Mouse (Mus musculus) R1 (cell line): Measurements from ENCODE around the gene Fut1.

Source experiments
- DNase-seq: peaks from one replicate; pipeline ENCODE4 v3.0.0-alpha.2; 2018; ENCODE audit warnings: low read depth, low spot score

Gene Fut1

DNA sequence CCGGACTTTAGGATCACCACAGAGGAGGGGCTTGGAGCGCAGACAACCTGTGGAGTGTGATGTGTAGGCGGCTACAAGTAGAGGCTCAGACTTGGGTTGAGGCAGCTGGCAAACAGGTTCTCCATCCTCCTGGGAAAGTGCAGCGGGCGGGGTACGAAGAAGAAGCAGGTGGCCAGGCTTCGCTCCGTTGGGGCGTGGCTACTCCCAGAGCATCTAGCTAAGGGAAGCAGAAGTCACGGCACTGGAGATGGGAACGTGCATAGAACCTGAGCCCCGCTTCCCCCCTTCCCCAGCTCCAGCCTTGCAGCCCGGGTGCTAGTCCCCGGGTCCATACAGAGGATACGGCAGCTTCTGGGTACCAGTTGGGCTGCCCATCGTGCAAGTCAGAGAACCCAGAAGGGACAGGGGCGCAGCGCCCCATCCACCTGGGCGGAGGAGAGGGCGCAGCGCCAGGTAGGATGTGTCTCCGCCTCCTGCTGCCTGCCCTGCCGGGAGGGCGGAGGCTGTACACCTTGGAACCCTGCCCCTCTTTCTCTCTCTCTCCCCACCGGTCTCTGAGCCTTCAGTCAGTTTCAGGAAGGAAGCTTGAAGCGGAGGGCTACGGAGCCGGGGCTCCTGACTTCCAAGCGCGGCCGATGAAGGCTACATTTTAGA lies at the start of gene Fut1:
TSS of gene Fut1 (plus strand) at position 248 of the 654 bp plus-strand sequence.
- DNase-seq: no peak

DNA sequence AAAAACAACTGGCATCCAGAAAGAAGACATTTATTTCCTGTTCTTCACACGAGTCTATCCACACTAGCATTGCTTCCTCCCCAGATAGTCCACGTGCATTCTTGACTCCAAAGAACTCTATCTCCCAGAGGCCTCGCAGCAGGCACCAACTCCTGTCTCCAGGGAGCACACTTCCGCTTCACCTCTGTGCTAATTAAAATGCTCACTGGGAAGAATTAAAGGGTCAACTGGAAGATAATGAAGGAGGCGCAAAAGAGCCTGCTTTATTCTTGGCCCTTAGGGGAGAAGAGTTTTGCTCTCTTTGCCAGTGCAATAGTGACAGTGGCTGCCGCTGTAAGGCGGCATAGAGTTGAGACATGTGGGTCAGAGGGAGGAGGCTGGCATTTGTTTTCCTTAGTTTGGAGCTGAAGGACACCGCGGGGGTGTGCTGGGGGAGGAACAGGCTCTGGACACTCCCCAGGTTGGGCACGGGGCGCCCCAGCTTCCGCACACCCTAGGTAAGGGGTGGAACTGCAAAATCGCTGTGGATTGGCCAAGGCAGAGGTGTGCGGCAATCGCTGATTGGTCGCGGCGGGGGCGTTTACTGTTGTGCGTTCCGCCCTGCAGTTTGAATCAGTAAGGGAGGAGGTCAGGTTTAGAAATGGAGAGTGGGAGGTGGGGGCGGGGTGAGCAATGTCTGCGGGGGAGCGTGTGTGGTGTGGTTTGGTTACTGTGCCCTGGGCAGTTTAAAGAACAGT lies 49.1 kb upstream of the Fut1 start:
- DNase-seq: peak; percentile 99

DNA sequence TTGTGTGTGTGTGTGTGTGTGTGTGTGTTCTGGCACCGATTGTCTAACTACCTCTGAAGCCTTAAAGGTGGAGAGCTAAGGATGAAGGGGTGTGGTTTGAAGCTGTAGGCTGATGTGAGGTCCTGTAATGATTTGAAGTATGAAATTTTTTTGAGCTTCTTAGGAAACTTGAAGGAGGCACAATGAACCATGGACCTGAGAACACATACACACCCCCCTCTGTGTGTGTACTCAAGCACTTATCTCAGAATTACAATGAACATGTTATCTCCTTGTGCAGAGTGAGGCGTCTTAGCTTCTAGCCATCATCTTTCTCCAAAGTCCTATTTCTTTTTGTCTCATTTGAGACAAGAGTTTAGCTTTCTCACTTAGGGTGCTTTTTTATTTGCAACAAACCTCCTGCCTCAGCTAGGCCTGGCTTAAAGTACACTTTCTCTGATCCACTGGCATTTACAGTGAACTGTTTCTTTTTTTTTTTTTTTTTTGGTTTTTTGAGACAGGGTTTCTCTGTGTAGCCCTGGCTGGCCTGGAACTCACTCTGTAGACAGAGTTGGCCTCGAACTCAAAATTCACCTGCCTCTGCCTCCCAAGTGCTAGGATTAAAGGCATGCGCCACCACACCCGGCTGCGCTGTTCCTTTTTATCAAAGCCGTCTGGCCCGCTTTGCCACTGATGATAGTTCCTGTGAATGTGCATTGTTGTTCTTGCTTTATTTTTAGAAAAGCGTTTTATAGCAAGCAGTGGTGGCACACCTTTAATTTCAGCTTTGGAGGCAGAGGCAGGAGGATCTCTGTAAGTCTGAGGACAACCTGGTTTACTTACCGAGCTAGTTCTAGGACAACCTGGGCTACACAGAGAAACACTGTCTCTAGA lies 48.3 kb upstream of the Fut1 start:
- peak; percentile 71 for DNase-seq

DNA sequence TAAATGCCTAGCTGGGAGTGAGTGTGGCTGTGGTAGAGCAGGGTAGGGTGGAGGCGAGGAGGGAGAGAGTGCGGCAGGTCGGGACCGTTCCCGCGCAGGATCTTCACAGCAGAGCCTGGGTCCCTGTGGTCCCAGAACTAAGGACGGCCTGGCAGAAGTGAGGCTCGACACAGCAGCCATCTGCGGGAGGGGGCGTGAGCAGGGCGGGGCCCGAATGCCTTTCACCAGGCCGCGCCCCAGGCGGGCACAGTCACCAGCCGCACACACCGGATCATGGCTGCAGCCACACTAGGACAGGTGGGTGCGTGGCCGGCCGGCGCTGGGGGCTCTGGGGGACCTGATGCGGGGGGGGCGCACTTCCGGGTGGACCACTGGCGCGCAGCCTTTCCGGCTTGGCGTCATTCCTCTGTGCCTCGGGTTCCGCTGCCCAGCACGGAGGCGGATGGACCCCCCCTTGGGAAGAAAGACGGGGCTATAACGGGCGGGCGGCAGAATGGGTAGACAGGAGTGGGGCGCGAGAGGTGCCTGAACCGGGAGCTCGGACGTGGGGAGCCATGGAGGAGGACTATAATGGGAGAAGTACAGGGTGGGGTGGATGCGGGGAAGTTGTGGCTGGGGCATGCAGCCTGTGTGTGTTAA lies 46.9 kb upstream of the Fut1 start, which contains the start of gene Bcat2:
TSS of gene Bcat2 (plus strand) at position 51 of the 639 bp plus-strand sequence.
- DNase-seq: peak; percentile 90

DNA sequence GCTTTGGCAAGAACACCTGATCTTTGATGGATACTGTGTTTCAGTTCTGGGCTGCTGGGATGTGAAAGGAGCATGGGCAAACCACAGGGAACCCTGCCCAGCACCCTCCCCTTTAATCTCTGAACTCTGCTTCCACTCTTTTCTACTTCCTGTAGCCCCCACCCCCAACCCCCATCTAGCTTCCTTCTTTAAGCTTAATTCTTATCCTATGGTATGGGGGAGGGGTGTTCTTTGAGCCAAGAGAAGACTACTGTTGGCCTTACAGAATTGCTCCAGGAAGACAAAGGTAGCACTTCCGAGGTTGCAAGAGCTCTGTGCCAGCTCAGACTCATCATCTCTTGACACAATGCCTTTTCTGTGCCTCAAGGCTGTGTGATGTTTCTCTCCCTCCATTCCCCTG lies 45.1 kb upstream of the Fut1 start:
- DNase-seq: peak; percentile 82

DNA sequence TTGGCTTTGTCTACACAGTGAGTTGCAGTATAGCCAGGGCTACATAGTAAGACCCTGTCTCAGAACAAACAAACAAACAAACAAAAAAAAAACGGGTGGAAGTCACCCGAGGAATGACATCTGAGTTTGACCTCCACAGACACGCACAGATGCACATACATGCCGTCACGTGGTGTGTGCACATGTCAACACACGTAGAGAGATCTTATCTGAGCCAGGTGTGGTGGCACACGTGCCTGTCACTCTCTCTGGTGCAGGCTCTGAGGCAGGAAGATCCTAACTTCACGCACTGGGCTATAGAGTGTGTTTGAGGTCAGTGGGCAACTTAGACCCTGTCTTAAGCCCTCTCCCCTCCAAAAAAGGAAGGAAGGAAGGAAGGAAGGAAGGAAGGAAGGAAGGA lies 43.1 kb upstream of the Fut1 start:
- DNase-seq: no peak

DNA sequence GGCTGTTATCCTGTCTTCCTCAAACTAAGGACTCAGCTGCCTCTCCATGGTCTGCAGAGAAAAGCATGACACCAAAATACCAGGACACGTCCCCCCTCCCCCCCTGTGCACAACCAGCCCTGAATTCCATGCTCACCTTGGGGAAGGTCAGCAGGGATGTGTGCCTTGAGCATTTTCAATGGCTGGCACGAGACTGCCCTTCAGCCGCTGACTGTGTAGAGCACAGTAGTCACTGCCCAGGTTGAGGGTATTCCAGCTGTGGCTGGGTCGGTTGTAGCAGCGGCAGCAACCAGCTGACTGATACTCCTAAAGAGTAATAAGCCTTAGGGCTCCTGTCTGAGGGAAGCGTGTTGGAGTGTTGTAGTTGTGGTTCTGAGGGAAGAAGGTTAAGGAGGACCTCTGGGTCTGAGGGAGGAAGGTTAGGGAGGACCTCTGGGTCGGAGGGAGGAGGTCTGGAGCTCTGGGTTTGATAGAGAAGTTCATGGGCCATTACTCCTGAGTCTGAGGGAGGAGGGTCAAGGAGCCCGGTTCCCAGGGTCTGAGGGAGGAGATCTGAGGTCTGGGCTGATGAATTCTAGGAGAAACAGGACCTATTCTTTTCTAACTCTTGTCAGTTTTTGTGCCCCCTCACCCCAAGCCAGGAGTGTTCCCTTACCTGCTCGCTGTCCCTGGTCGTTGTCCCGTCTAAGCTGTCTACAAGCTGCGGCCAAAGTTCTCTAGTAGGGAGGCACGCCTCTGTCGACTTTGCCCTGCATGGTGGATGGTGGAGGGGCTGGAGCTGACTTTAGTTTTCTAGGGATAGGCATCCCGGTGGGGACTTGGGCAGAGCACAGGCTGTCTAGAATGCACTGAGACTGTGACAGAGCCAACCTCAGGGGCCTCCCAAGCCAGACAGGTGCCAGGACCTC lies 42.4 kb upstream of the Fut1 start:
- DNase-seq: no peak

DNA sequence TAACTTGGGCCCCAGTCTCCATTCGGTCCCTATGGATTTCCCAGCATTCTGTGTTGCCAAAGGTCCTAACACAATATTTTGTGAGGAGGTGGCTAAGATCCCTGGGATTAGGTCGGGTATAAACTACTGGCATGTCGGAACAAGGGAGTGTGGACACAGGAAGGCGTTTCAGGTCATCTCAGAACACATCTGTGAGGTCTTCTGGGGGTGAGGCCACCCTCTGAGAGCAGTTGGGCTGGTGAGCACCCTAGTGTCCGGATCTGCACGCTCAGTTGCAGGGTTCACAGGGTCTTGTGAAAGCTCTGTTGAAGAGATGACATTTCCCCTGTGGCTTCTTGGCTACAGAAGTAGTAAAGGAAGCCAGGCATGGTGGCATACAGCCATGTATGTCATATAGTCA lies 31.2 kb upstream of the Fut1 start:
- DNase-seq: no peak

DNA sequence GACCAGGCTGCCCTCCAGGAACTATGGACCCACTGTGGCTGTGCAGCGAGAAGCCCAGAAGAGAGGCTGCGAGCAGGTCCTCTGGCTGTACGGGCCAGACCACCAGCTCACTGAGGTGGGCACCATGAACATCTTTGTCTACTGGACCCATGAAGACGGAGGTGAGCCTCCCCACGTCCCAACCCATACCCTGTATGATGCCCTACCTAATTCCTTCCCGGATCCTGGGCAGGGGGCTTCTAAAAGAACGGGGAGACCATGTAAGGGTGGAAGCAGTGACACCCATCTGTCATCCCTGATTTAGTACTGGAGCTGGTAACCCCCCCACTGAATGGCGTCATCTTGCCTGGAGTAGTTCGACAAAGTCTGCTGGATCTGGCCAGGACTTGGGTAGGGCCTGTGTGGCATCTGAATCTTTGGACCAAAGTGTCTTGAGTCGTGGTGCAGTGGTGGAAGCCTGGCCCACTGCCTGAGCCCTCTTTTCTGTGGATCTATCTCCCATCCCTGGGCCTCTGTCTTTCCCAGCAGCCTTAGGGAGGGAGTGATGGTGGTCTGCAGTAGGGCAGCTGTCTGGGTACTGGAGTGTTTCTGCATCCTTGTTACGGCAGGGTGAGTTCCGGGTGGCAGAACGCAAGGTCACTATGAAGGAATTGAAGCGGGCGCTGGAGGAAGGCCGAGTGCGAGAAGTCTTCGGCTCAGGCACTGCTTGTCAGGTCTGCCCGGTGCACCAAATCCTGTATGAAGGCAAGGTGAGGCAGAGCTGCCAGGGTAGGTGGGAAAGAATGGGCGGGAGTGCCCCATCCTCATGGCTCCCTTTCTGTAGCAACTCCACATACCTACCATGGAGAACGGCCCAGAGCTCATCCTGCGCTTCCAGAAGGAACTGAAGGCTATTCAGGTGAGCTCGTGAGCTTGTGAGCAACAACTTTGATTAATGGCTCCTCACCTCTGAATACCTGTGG lies 29.2 kb upstream of the Fut1 start:
- no peak for DNase-seq

DNA sequence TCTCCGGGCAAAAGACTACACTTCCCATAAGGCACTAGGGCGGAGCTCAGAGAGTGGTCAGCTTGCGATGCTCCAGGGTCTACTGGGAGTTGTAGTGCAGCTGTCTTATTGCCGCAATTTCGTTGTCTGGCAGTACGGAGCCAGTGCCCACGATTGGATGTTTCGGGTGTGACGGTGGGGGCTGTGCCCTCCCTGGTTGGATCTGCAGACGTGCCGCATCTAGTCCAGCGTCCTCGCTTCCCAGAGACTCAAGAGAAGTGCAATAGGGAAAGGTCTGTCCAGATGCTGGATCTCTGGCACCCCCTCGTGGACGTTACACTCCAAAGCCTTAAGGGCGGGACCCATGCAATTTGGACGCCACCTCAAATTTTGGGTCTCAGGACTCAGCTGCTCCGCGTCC lies 27.9 kb upstream of the Fut1 start:
- DNase-seq: peak; percentile 94

DNA sequence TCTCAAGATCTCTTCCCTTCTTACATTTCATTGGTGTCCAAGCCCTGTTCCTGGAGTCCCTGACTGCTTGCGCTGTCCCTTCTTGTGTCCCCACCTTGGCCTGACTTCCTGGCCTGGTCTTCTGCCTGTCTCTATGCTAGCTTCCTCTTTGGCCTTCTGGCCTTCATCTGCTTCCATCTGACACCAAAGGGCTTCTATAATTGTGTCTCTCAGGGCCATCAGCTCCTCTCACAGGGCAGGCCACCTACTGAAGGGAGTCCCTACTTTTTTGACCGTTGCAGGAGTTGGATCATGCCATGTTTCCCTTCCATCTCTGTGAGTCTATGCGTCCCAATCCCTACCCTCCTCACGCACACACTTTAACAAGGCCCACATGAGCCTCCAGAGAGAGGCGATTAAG lies 27.2 kb upstream of the Fut1 start:
- DNase-seq: no peak

DNA sequence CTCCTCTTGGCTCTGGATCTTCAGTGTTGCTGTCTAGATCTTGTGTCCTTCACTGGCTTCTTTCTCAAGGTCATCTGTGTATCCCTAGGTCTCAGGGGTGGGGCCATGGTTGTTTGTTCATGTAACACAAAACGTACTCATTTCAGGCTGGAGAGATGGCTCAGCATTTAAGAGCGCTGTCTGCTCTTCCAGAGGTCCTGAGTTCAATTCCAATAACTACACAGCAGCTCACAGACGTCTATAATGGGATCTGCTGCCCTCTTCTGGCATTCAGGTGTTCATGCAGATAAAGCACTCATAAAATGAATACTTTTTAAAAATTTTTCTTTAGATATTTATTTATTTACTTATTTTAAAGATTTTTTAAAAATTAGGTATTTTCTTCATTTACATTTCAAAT lies 26.2 kb upstream of the Fut1 start:
- peak; percentile 57 for DNase-seq

DNA sequence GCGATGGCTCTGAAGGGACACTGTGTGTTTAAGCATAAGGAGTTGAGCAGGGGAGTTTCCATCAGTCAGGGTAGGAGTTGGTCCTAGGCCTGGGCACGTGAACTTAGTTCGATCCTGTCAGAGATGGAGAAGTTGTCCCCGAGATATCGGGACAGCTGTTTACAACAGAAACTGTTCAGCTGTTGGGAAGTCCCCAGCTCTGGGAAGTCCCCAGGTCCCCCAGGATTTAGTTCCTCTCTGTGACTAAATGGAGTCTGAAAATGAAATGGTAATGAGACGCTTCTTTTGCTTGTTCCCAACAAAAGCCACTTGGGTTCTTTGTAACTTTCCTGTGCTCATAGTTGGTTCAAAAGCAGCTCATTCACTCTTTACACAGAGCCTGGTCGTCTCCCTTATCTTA lies 25.2 kb upstream of the Fut1 start:
- DNase-seq: no peak

DNA sequence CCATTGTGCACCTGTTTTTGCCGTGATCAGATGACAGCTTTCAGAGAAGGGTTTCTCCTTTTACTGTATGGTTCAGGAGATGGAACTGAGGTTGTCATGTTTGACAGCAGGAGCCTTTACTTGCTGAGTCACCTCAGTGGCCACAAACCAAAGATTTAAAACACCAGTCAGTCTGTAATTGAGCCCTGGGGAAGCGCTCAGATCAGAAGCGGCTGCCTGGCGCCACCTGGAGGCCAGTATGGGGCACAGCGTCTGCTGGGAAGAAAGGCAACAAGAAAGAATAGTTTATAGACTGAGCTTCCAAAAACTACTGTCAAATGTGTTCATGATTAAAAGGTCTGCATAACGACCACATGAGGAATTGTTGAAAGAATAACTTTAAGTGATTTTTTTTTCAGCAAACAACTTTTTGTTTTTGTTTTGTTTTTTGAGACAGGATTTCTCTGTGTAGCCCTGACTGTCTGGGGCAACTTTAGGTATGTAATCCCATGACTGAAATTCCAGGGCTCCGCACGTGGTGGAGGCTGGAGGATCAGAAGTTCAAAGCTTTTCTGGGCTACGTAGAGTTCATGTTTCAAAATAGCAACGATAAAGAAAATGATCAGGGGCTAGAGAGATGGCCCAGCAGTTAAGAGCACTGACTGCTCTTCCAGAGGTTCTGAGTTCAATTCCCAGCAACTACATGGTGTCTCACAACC lies 23.8 kb upstream of the Fut1 start:
- DNase-seq: peak; percentile 84

DNA sequence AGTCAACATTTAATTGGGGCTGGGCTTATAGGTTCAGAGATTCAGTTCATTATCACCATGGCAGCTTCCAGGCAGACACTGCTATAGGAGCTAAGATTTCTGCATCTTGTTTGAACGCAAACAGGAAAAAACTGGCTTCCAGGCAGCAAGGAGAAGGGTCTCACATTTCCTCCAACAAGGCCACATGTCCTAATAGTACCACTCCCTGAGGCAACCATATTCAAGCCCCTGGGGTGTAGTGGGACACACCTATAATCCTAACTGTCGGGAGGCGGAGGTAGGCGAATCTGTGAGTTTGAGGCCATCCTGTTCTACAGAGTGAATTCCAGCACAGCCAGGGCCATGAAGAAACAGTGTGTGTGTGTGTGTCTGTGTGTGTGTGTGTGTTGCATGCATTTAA lies 21.9 kb upstream of the Fut1 start:
- peak; percentile 86 for DNase-seq

DNA sequence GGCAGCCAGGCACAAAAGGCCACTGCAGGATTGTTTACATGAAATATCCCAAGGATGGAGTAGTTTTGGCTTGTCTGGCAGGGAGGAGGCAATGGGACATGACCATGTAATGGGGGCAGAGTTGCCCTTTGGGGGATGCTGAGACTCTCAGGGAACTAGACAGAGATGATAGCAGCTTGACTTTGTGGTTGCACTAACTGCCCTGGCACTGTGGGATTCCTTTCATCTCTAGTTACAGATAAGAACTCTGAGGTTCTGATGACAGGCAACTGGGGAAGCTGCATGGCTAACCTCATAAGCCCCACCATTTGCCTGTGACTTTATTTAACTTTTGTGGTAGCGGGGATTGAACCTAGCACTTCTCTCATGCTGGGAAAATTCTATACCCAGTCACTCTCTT lies 21.0 kb upstream of the Fut1 start:
- no peak for DNase-seq

DNA sequence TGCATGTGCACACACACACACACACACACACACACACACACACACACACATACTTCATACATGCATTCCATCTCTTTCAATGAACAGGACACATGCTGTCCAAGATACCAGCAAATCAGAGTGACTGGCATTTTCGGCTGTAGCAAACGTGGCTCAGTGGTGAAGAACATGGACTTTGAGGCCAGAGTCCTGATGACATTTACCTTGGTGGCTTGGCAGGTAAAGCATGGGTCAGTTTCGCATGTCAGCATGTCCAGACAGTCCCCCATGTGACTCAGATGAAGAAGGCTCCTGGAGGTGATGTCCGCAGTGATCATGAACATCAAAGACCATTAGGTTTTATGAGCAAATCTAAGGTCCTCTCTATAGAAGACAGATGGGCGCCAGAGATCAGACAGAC lies 20.1 kb upstream of the Fut1 start:
- DNase-seq: no peak

DNA sequence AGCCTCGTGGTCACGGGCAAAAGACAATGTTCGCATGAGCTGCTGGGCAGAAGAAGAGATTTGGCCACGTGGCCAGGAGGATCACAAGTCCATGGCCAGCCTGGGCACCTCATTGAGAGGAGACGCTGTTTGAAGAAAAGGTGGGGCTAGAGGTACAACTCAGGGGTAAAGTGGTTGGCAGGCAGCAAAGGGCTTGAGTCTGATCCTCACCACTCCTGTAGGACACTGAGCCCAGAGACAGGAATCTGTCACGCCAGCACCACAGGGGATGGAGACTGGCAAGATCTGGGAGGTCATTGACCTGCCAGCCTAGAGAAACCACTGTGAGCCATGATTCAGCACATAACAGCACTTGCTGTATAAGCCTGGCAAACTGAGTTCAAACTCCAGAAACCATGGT lies 19.6 kb upstream of the Fut1 start:
- DNase-seq: no peak
